ENCODE assay signal across 9 mouse cellular contexts in genomic region chr9:42550116-42550515, GRCm38 (mm10). TPM values are rescaled to one million over a fixed set of nuclear protein-coding genes. Genes with fewer than 3 reads are reported as not detected.
A peak's percentile ranks its signal among the peaks of the same experiment; 100 is the strongest.
DNase-seq lines count a peak whose midpoint lies in the region; ATAC-seq and TF ChIP-seq lines count a peak whose summit lies in the region.
"Had no signal": no experiment of that assay in that cellular context is flagged by ENCODE, and none has a peak within 500 bp of the region (broad histone marks: within the 10 kb centered on the region; RNA-seq: fewer than 3 reads in every experiment).

No protein-coding gene starts in this region.

- no peaks in the 10 kb centered on the region for H3K36me3 ChIP-seq in hindbrain, embryonic 10.5 days
- no peaks in the 10 kb centered on the region for H3K36me3 ChIP-seq in hindbrain, embryonic 12.5 days
- H3K36me3 ChIP-seq in intestine, embryonic 16.5 days (ENCODE audit: control insufficient read depth, insufficient read depth, low read length) = no peaks in the 10 kb centered on the region
- H3K36me3 ChIP-seq in limb, embryonic 11.5 days (ENCODE audit: control insufficient read depth, insufficient read depth, low read length) = no peaks in the 10 kb centered on the region
- no peaks in the 10 kb centered on the region for H3K36me3 ChIP-seq in stomach, postnatal 0 days (ENCODE audit: control insufficient read depth, insufficient read depth, low read length)

- no peak overlapping the region for H3K9ac ChIP-seq in hindbrain, embryonic 12.5 days
- no peak overlapping the region for H3K9ac ChIP-seq in intestine, embryonic 16.5 days (ENCODE audit: low read depth, low read length)
- H3K9ac ChIP-seq in limb, embryonic 11.5 days (ENCODE audit: low read length) = no peak overlapping the region
- no peak overlapping the region for H3K9ac ChIP-seq in stomach, postnatal 0 days (ENCODE audit: low read length)

- WGBS in hindbrain, embryonic 10.5 days = 17% methylated on average over 13 of the region's 13 CpGs
- WGBS in hindbrain, embryonic 12.5 days = 18% methylated on average over 13 of the region's 13 CpGs
- 17% methylated on average over 13 of the region's 13 CpGs for WGBS in intestine, embryonic 16.5 days
- 20% methylated on average over 13 of the region's 13 CpGs for WGBS in limb, embryonic 11.5 days
- 21% methylated on average over 13 of the region's 13 CpGs for WGBS in stomach, postnatal 0 days

- H3K27ac ChIP-seq in hindbrain, embryonic 10.5 days = no peak overlapping the region
- H3K27ac ChIP-seq in hindbrain, embryonic 12.5 days = no peak overlapping the region
- no peak overlapping the region for H3K27ac ChIP-seq in intestine, embryonic 16.5 days (ENCODE audit: low read length)
- no peak overlapping the region for H3K27ac ChIP-seq in limb, embryonic 11.5 days (replicated peaks; ENCODE audit: low read depth, low read length)
- no peak overlapping the region for H3K27ac ChIP-seq in stomach, postnatal 0 days (replicated peaks)
- H3K27ac ChIP-seq: macrophage had no signal

- peak; percentile 95 for TF ChIP-seq CTCF in stomach, postnatal 0 days (IDR thresholded peaks at IDR 0.05; ENCODE audit: low read depth)

- H3K4me2 ChIP-seq in hindbrain, embryonic 12.5 days (replicated peaks) = no peak overlapping the region
- H3K4me2 ChIP-seq in intestine, embryonic 16.5 days (ENCODE audit: low read depth, low read length) = no peak overlapping the region
- no peak overlapping the region for H3K4me2 ChIP-seq in limb, embryonic 11.5 days (ENCODE audit: low read depth, severe bottlenecking)
- H3K4me2 ChIP-seq in stomach, postnatal 0 days (replicated peaks; ENCODE audit: low read depth) = no peak overlapping the region

- H3K9me3 ChIP-seq in hindbrain, embryonic 10.5 days = no peaks in the 10 kb centered on the region
- H3K9me3 ChIP-seq in hindbrain, embryonic 12.5 days (replicated peaks) = no peaks in the 10 kb centered on the region
- H3K9me3 ChIP-seq in intestine, embryonic 16.5 days (ENCODE audit: control insufficient read depth, low read length) = no peaks in the 10 kb centered on the region
- H3K9me3 ChIP-seq in limb, embryonic 11.5 days (ENCODE audit: control insufficient read depth, low read length) = no peaks in the 10 kb centered on the region
- no peaks in the 10 kb centered on the region for H3K9me3 ChIP-seq in stomach, postnatal 0 days (ENCODE audit: control insufficient read depth, low read length)

- H3K4me1 ChIP-seq in hindbrain, embryonic 10.5 days (replicated peaks) = peaks cover 11% of the 10 kb centered on the region
- peaks cover 6% of the 10 kb centered on the region; the same call in 1 of the 2 replicates for H3K4me1 ChIP-seq in hindbrain, embryonic 12.5 days
- H3K4me1 ChIP-seq in intestine, embryonic 16.5 days (ENCODE audit: control insufficient read depth, insufficient read depth, low read length) = no peaks in the 10 kb centered on the region
- no peaks in the 10 kb centered on the region for H3K4me1 ChIP-seq in limb, embryonic 11.5 days (ENCODE audit: control insufficient read depth, insufficient read depth, low read length)
- H3K4me1 ChIP-seq in stomach, postnatal 0 days (replicated peaks; ENCODE audit: control insufficient read depth, insufficient read depth) = no peaks in the 10 kb centered on the region

- TF ChIP-seq EP300 in stomach, postnatal 0 days (optimal IDR thresholded peaks at IDR 0.05) = no peak

- peaks cover 7% of the 10 kb centered on the region; the same call in 1 of the 2 replicates for H3K27me3 ChIP-seq in hindbrain, embryonic 10.5 days (ENCODE audit: insufficient read depth, poor library complexity, severe bottlenecking)
- peaks cover 6% of the 10 kb centered on the region; the same call in 1 of the 2 replicates for H3K27me3 ChIP-seq in hindbrain, embryonic 12.5 days
- no peaks in the 10 kb centered on the region for H3K27me3 ChIP-seq in intestine, embryonic 16.5 days (replicated peaks; ENCODE audit: control insufficient read depth, insufficient read depth, low read length)
- 0 out of 2 replicates have a peak, but pooled peaks cover 3% of the 10 kb centered on the region for H3K27me3 ChIP-seq in limb, embryonic 11.5 days (ENCODE audit: control insufficient read depth, insufficient read depth, low read length)
- no peaks in the 10 kb centered on the region for H3K27me3 ChIP-seq in stomach, postnatal 0 days (ENCODE audit: control insufficient read depth, insufficient read depth, low read length)

- no peak for ATAC-seq in hindbrain, embryonic 12.5 days (ENCODE audit: low FRiP score)
- ATAC-seq in intestine, embryonic 16.5 days = 0 out of 2 replicates have a peak, but pooled peaks have one; percentile 36
- ATAC-seq in limb, embryonic 11.5 days (ENCODE audit: insufficient number of reproducible peaks, low FRiP score, low TSS enrichment, low read depth) = no peak
- 0 out of 2 replicates have a peak, but pooled peaks have one; percentile 51 for ATAC-seq in stomach, postnatal 0 days (ENCODE audit: low FRiP score, low TSS enrichment)

- peak; percentile 85 for DNase-seq in hindbrain, embryonic 10.5 days (ENCODE audit: low spot score)
- peak; percentile 77 for DNase-seq in cerebellum, adult 9-10 months
- peak; percentile 48 to 76 for DNase-seq in frontal cortex, postnatal 14 days (ENCODE audit: low spot score in 2 of 2)
- DNase-seq in limb, embryonic 11.5 days (ENCODE audit: low spot score) = peak; percentile 91
- peak; percentile 93 for DNase-seq in neural tube, embryonic 10.5 days (ENCODE audit: extremely low spot score, low spot score)
- peak; percentile 78 for DNase-seq in stomach, postnatal 0 days (ENCODE audit: low spot score)

- H3K4me3 ChIP-seq in hindbrain, embryonic 10.5 days = no peak overlapping the region
- no peak overlapping the region for H3K4me3 ChIP-seq in hindbrain, embryonic 12.5 days
- no peak overlapping the region for H3K4me3 ChIP-seq in intestine, embryonic 16.5 days (ENCODE audit: low read length)
- no peak overlapping the region for H3K4me3 ChIP-seq in limb, embryonic 11.5 days (ENCODE audit: low read depth, low read length)
- H3K4me3 ChIP-seq in stomach, postnatal 0 days (ENCODE audit: low read depth, low read length) = no peak overlapping the region

RNA-seq across cellular contexts. Expression of gene Tbcel, which starts 42.5 kb away (rescaled TPM):
- polyA plus RNA-seq in hindbrain, embryonic 10.5 days (2016; fragmentation: Nextera tagmentation; extraction: Ambion mirVana) = 3.3 and 3.5 TPM in 2 replicates
- 6.0 and 6.1 TPM in 2 replicates for polyA plus RNA-seq in hindbrain, embryonic 12.5 days (2016; fragmentation: Nextera tagmentation; extraction: Ambion mirVana)
- 5.1 and 6.0 TPM in 2 replicates for polyA plus RNA-seq in intestine, embryonic 16.5 days (2015; fragmentation: Nextera tagmentation; extraction: Ambion mirVana)
- polyA plus RNA-seq in limb, embryonic 11.5 days (2014; fragmentation: Nextera tagmentation; extraction: Ambion mirVana) = 4.9 and 5.6 TPM in 2 replicates
- polyA plus RNA-seq in stomach, postnatal 0 days (2015; fragmentation: Nextera tagmentation; extraction: Ambion mirVana) = 2.9 and 3.0 TPM in 2 replicates

Comparison
In these comparisons a context has a peak if more than half of its experiments do, and no peak if none do; other contexts are left out.
1. ATAC-seq: peak in intestine, embryonic 16.5 days (single experiment) and stomach, postnatal 0 days (single experiment); none in hindbrain, embryonic 12.5 days (single experiment) and limb, embryonic 11.5 days (single experiment).
2. Peak in every context shown above with its lines, with median percentiles within 50 percentile points of each other: DNase-seq.